Mouse (Mus musculus) heart, embryonic 14.5 days (tissue): Measurements from ENCODE around the gene Ric8b. TPM values are rescaled to one million over a fixed set of nuclear protein-coding genes. Genes with fewer than 3 reads are reported as not detected.

Experiments used
- ATAC-seq: fragments of 200-750 bp; cut with Nextera tagmentation; 2 replicates; pipeline ENCODE4 v1.8.0; 2017; ENCODE audit warnings: low read depth, moderate TSS enrichment; ENCODE audit not compliant: insufficient number of reproducible peaks, insufficient read depth, low FRiP score
- H3K27ac ChIP-seq, 2 experiments: fragments of 200-500 bp in 1 of 2; fragments of 300-500 bp in 1 of 2; sonication (generic) in 1 of 2; replicated peaks in 1 of 2; 2 replicates each; pipeline ENCODE4 v1.5.1; 2012 to 2014; ENCODE audit warnings: low read depth in 2 of 2, low read length in 2 of 2, control low read depth in 1 of 2, mild to moderate bottlenecking in 1 of 2, mixed read lengths in 1 of 2; ENCODE audit not compliant: control insufficient read depth in 1 of 2, insufficient read depth in 1 of 2
- H3K27me3 ChIP-seq: fragments of 300-500 bp; sonication (generic); 2 replicates; pipeline ENCODE4 v1.6.1; 2014; ENCODE audit warnings: mild to moderate bottlenecking, low read length, control low read depth; ENCODE audit not compliant: control insufficient read depth, insufficient read depth
- H3K36me3 ChIP-seq: fragments of 300-500 bp; sonication (generic); 2 replicates; pipeline ENCODE4 v1.6.1; 2014; ENCODE audit warnings: mild to moderate bottlenecking, control low read depth, low read length, mixed read lengths; ENCODE audit not compliant: control insufficient read depth, insufficient read depth
- H3K4me1 ChIP-seq, 2 experiments: fragments of 200-500 bp in 1 of 2; fragments of 300-500 bp in 1 of 2; sonication (generic) in 1 of 2; 2 replicates each; pipeline ENCODE4 v1.6.1; 2012 to 2014; ENCODE audit warnings: low read length in 2 of 2, control low read depth in 1 of 2, mixed read lengths in 1 of 2; ENCODE audit not compliant: control insufficient read depth in 2 of 2, insufficient read depth in 2 of 2
- H3K4me2 ChIP-seq: fragments of 300-500 bp; sonication (generic); 2 replicates; pipeline ENCODE4 v1.6.1; 2014; ENCODE audit warnings: mild to moderate bottlenecking, low read length
- H3K4me3 ChIP-seq, 2 experiments: fragments of 200-500 bp in 1 of 2; fragments of 300-500 bp in 1 of 2; sonication (generic) in 1 of 2; 2 replicates each; pipeline ENCODE4 v1.5.1; 2012 to 2014; ENCODE audit warnings: low read length in 2 of 2, mild to moderate bottlenecking in 2 of 2, control low read depth in 1 of 2, low read depth in 1 of 2, moderate library complexity in 1 of 2; ENCODE audit not compliant: control insufficient read depth in 1 of 2, insufficient read depth in 1 of 2
- H3K9ac ChIP-seq: fragments of 300-500 bp; sonication (generic); 2 replicates; pipeline ENCODE4 v1.6.1; 2014; ENCODE audit warnings: mild to moderate bottlenecking, low read length
- H3K9me3 ChIP-seq: fragments of 300-500 bp; sonication (generic); 2 replicates; pipeline ENCODE4 v1.6.1; 2016; ENCODE audit warnings: low read length, control low read depth; ENCODE audit not compliant: control insufficient read depth
- WGBS: fragments of 180-500 bp; shearing (Covaris S2); extraction: QIAGEN DNeasy Blood & Tissue Kit; methylation state at CpG from one replicate; pipeline ENCODE4 v1.1.7; 2014; 5-methylcytosine and 5-hydroxymethylcytosine counted together
- polyA plus RNA-seq: library from polyadenylated mRNA; unstranded; fragments of >200 nt; fragmentation: Nextera tagmentation; extraction: Ambion mirVana; gene quantifications from 2 replicates; pipeline ENCODE4 v1.2.1, GENCODE M21; 2014

The Ric8b gene
- polyA plus RNA-seq, 1 experiment from 2014 or later, result 17.2 TPM

DNA sequence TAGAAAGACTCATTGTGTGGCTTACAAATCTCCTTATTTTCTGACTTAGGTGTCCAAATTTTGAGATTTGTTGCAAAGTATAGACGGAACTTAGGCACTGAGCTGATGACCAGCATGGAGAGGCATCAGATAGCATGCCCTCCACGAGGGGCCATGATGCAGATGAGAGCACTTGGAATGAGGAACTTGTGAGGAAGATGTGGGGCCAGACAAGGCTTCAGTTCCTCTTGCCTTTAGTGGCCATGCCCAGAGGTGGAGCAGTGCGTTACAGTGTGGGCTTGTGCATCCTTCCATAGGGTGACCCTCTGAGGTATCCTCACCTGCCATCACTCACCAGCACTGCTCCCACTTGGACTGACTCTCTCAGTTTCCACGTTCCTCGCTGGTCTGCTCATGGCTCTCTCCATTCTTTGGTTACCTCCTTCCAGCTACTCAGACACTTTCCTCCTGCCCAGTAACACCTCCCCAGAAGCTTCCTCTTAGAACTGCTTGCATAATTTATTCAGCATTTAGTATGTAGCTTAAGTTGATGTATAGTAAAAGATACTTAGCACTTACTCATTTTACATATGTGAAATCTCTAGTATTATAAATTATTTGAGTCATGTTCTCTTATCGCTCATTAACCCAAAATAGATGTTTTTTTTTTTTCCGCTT is 18.3 kb downstream of the Ric8b start:
- Histone ChIP-seq H3K4me3 (no peak overlapping the region), H3K27ac (no peak overlapping the region), H3K9ac (no peak overlapping the region), H3K4me1 (peaks cover 13 to 32% of the 10 kb centered on the region in 2 experiments), H3K36me3 (peaks cover 5% of the 10 kb centered on the region; the same call in 1 of the 2 replicates), H3K9me3 (no peaks in the 10 kb centered on the region), H3K27me3 (no peaks in the 10 kb centered on the region), H3K4me2 (no peak overlapping the region)
- WGBS, result 76% methylated on average over 7 of the region's 7 CpGs
- no peak for ATAC-seq

DNA sequence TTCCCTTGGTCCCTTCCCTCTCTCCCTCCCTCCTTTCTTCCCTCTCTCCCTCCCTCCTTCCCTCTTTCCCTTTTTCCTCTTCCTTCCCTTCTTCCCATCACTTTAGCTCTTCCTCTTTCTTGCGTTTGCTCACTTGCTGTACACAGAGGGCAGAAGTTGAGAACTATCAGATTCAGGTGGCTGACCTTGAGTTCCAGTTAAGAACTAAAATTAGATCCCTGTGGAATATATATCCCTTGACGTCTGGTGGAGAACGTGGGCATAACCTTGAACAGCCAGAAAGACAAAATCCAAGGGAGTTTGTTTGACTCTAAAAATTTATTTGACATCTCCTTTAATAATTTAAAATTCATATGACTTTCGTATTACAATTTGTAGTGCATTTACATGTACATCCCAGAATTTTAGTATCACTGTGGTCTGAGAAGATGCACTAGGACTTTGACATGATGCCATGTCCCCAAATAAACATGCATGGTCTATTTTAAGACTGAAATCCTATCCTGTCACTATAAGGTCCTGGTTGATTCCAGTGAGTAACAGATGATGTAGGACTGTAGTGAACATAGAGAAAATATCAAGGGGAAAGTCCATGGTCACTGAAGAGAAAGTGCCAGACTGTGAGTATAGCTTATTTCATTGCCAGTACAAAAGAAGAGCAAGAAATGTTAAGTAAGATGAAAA is 19.6 kb downstream of the Ric8b start:
- Histone ChIP-seq H3K36me3 (peaks cover 5% of the 10 kb centered on the region; the same call in 1 of the 2 replicates), H3K4me3 (no peak overlapping the region), H3K4me2 (peak overlapping the region; percentile 9; the same call in 1 of the 2 replicates), H3K9me3 (no peaks in the 10 kb centered on the region), H3K27me3 (no peaks in the 10 kb centered on the region), H3K27ac (peak overlapping the region; percentile 59 to 74; a peak in 3 of 4 replicates), H3K4me1 (peaks cover 13 to 32% of the 10 kb centered on the region in 2 experiments), H3K9ac (no peak overlapping the region)
- 36% methylated on average over 4 of the region's 4 CpGs for WGBS
- ATAC-seq, result no peak

DNA sequence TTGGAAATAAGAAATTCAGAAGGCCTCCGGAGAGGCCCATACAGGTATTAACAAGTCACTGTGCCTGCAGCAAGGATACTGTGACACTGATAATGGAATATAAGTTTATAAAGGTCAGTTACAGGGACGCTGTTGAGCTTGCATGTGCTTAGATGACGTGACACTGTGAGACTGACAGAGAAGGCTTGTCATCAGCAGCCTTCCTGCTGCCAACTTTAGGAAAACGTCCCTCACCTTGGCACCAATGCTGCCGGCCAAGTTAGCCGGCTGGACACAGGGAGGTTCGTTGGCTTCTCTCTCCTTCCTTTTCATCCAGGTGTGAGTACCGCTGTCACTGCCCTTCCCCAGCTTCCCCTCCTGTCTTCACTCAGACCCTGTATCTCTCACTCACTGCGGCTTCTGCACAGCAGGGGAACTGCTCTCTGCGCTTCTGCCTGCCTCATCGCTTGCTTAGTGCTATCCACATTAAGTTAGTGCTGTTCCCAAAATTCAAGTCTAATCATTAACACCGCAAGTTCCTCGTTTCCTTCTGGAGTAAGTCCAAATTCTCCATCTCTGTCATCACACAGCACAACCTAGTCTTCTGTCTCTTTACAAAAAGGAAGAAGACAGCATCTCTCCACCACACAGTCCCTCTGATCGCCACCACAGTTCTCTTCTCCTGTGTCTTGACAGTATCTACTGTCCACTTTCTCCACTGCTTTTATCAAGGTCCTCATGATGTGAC is 20.8 kb downstream of the Ric8b start:
- Histone ChIP-seq H3K36me3 (peaks cover 5% of the 10 kb centered on the region; the same call in 1 of the 2 replicates), H3K9ac (0 out of 2 replicates have a peak overlapping the region, but pooled peaks have one; percentile 3), H3K27me3 (no peaks in the 10 kb centered on the region), H3K4me2 (no peak overlapping the region), H3K27ac (peak overlapping the region in 1 of 2 experiments; percentile 25; a peak in 1 of 4 replicates), H3K9me3 (no peaks in the 10 kb centered on the region), H3K4me3 (no peak overlapping the region), H3K4me1 (peaks cover 13 to 32% of the 10 kb centered on the region in 2 experiments)
- no peak for ATAC-seq
- WGBS, result 42% methylated on average over 14 of the region's 14 CpGs

DNA sequence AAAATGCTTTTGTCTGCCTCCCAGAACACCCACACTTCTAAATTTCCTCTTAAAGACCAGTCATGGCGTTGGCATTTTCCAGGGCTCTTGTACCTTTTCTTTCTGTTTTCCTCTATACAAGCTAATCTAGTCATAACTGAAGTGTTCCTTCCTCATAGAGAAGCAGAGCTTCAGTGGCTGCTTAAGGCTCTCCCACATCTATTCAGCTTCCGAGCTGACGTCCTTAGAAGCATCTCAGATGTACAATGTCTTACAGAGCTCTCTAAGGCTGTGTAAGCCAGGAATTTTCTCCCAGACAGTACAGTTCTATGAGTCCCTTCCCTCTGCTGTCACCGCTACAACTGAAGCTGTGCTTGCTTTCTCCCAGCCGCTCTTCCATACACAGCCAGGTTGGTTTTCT is 21.5 kb downstream of the Ric8b start:
- peaks cover 5% of the 10 kb centered on the region; the same call in 1 of the 2 replicates for H3K36me3 ChIP-seq
- no peaks in the 10 kb centered on the region for H3K9me3 ChIP-seq
- no peaks in the 10 kb centered on the region for H3K27me3 ChIP-seq
- H3K4me3 ChIP-seq, result no peak overlapping the region
- no peak overlapping the region for H3K27ac ChIP-seq
- H3K4me2 ChIP-seq, result no peak overlapping the region
- no peak for ATAC-seq
- H3K4me1 ChIP-seq, result peaks cover 13 to 32% of the 10 kb centered on the region in 2 experiments
- WGBS, result 79% methylated on average over 5 of the region's 5 CpGs
- H3K9ac ChIP-seq, result no peak overlapping the region

DNA sequence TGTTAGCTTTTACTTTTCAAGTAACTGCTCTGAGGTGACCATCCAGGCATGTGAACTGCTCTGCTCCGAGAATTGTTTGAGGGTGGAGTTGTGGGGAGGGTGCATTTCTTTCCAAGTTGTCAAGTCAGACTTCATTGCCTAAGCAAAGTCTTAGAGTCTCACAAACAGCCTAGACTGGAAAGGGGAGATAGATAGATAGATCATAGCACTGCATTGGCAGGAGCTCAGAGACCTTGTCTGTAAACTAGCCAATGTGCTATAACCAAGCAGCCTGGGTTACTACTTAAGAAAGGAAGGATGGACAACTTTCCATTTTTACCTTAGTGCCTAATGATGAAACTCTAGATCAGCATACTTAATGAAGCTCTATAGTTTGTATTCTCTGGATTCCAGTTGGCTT is 22.9 kb downstream of the Ric8b start:
- Histone ChIP-seq H3K27me3 (no peaks in the 10 kb centered on the region), H3K9ac (no peak overlapping the region), H3K9me3 (no peaks in the 10 kb centered on the region), H3K36me3 (peaks cover 5% of the 10 kb centered on the region; the same call in 1 of the 2 replicates), H3K27ac (no peak overlapping the region), H3K4me3 (no peak overlapping the region), H3K4me1 (peaks cover 13 to 29% of the 10 kb centered on the region in 2 experiments), H3K4me2 (no peak overlapping the region)
- no peak for ATAC-seq
- 63% methylated on average over 1 of the region's 1 CpGs for WGBS

DNA sequence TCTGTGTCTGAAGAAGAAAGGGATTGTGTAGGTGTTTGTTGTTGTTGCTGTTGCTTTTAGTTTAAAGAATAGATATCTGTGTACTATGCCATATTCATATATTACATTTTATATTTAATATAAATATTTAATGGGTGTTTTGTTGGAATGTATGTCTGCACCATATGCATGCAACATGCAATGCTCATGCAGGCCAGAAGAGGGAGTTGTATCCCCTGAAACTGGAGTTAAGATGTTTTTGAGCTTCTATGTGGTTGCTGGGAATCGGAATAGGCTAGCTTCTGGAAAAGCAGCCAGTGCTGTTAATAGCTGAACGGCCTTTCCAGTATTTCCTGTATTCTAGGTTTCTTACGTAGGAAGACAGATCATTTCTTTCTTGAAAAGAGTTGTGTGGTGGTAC is 28.3 kb downstream of the Ric8b start:
- ATAC-seq, result no peak
- Histone ChIP-seq H3K4me1 (peaks cover 3 to 19% of the 10 kb centered on the region in 2 experiments; a peak in 3 of 4 replicates), H3K27ac (no peak overlapping the region; a peak in 1 of 4 replicates), H3K4me2 (no peak overlapping the region), H3K9ac (no peak overlapping the region), H3K9me3 (no peaks in the 10 kb centered on the region), H3K4me3 (no peak overlapping the region), H3K27me3 (no peaks in the 10 kb centered on the region), H3K36me3 (peaks cover 19% of the 10 kb centered on the region)
- 94% methylated on average over 3 of the region's 3 CpGs for WGBS

DNA sequence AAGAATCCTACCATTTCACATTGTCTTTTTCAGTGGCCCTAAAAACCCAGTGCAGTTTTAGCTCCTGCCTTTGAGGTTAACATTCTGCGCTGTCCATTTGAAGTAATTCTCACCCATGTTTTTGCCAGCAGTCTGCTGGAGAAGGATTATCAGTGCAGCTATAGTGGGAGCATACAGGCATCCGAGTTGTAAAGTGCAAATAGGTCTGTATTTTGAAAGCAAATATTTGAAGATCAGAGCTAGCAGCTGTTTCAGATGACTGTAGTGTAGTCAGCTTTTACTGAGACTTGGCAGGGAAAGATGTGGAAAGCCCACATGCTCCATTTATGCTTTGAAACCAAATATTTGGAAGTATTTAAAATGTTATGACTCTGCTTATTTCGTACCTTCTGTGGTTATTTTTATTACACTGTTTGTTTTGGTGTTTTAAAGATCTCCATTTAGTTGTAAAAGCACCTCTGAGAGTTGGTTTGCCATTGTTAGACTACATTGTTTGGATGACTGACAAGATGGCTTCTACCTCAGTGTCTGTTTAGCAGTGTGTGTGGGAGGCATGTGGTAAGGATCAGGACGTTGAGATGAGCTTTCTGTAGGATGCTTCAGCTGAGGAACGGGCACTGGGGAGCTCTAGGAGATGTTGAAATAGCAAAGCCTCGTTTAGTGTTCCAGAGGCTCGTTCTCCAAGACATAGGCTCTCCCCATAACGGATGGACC is 31.7 kb downstream of the Ric8b start:
- H3K4me2 ChIP-seq, result no peak overlapping the region
- no peak overlapping the region for H3K4me3 ChIP-seq
- no peaks in the 10 kb centered on the region for H3K27me3 ChIP-seq
- peak overlapping the region in 1 of 2 experiments; percentile 11; a peak in 1 of 4 replicates for H3K27ac ChIP-seq
- ATAC-seq, result no peak
- 46% methylated on average over 8 of the region's 8 CpGs for WGBS
- H3K9ac ChIP-seq, result no peak overlapping the region
- peaks cover 3 to 19% of the 10 kb centered on the region in 2 experiments; a peak in 3 of 4 replicates for H3K4me1 ChIP-seq
- H3K36me3 ChIP-seq, result peaks cover 32% of the 10 kb centered on the region
- no peaks in the 10 kb centered on the region for H3K9me3 ChIP-seq
